Mouse (Mus musculus) ES-E14 (cell line): ENCODE results near the gene Shoc2. TPM values are rescaled to one million over a fixed set of nuclear protein-coding genes. Genes with fewer than 3 reads are reported as not detected.
A peak's percentile ranks its signal among the peaks of the same experiment; 100 is the strongest.
"Not testable (repeated sequence)": the region's sequence is repeated elsewhere in the genome, so short reads cannot be mapped to it uniquely, and the experiment has no call there.

Source experiments
- DNase-seq: peaks from one replicate; pipeline ENCODE4 v3.0.0-alpha.2; 2013; ENCODE audit warnings: low read depth, low spot score
- H3K27ac ChIP-seq: 2 replicates; pipeline ENCODE4 v1.5.1; 2012; ENCODE audit warnings: low read depth, mild to moderate bottlenecking, low read length, moderate library complexity, mixed read lengths; ENCODE audit not compliant: poor library complexity, insufficient read depth, severe bottlenecking
- H3K36me3 ChIP-seq: 2 replicates; pipeline ENCODE4 v1.6.1; 2012; ENCODE audit warnings: mild to moderate bottlenecking, low read length, moderate library complexity, mixed read lengths; ENCODE audit not compliant: control insufficient read depth, poor library complexity, insufficient read depth, severe bottlenecking
- H3K4me1 ChIP-seq, 2 experiments: fragments of 150-350 bp in 1 of 2; sonication (generic) in 1 of 2; 2 replicates each; pipeline ENCODE4 v1.6.1; 2012; ENCODE audit warnings: low read length in 2 of 2, mild to moderate bottlenecking in 1 of 2, mixed read lengths in 1 of 2; ENCODE audit not compliant: control insufficient read depth in 2 of 2, insufficient read depth in 2 of 2, poor library complexity in 1 of 2
- H3K4me3 ChIP-seq, 2 experiments: fragments of 150-350 bp in 1 of 2; sonication (generic) in 1 of 2; 2 replicates each; pipeline ENCODE4 v1.5.1; 2012; ENCODE audit warnings: low read length in 2 of 2, low read depth in 1 of 2, mild to moderate bottlenecking in 1 of 2, mixed read lengths in 1 of 2; ENCODE audit not compliant: insufficient read depth in 1 of 2, poor library complexity in 1 of 2, severe bottlenecking in 1 of 2
- H3K9ac ChIP-seq: 2 replicates; pipeline ENCODE4 v1.6.1; 2012; ENCODE audit warnings: low read depth, mild to moderate bottlenecking, low read length, mixed read lengths; ENCODE audit not compliant: poor library complexity, insufficient read depth, severe bottlenecking
- H3K9me3 ChIP-seq: fragments of 150-350 bp; sonication (generic); 2 replicates; pipeline ENCODE4 v1.6.1; 2012; ENCODE audit warnings: low read depth, mild to moderate bottlenecking, low read length; ENCODE audit not compliant: control insufficient read depth, insufficient read depth
- CHD2 ChIP-seq: IDR thresholded peaks from 2 replicates; pipeline ENCODE4 v1.6.1; 2014; ENCODE audit warnings: mild to moderate bottlenecking, low read depth, low read length, inconsistent platforms
- HCFC1 ChIP-seq: IDR thresholded peaks from 2 replicates; pipeline ENCODE4 v1.6.1; 2012; ENCODE audit warnings: low read length, inconsistent platforms, borderline replicate concordance; ENCODE audit not compliant: insufficient read depth
- MAFK ChIP-seq: IDR thresholded peaks from 2 replicates; pipeline ENCODE4 v1.6.1; 2014; ENCODE audit warnings: mild to moderate bottlenecking, low read depth, low read length, inconsistent platforms; ENCODE audit not compliant: insufficient read depth
- ZC3H11A ChIP-seq: IDR thresholded peaks from 2 replicates; pipeline ENCODE4 v1.6.1; 2012; ENCODE audit warnings: low read depth, mild to moderate bottlenecking, inconsistent platforms, low read length, borderline replicate concordance
- ZNF384 ChIP-seq: IDR thresholded peaks from 2 replicates; pipeline ENCODE4 v1.6.1; 2012; ENCODE audit warnings: low read depth, low read length, inconsistent platforms
- in situ Hi-C, 2 experiments: fragments of 600-800 bp; cut with MboI; formaldehyde crosslinking; loops; one replicate each; pipeline ENCODE4 v1.15.1; 2025; ENCODE audit warnings: low sequenced_read_pairs in 2 of 2, inconsistent platforms in 1 of 2; ENCODE audit not compliant: unreplicated experiment in 2 of 2
- total RNA-seq: library from RNA; depleted of rRNA; stranded (reverse); fragments of 300-350 nt; gene quantifications from 2 replicates; pipeline ENCODE4 v1.2.3, GENCODE M21; 2012

Shoc2 gene
- total RNA-seq, 1 experiment: 26.6 TPM

DNA sequence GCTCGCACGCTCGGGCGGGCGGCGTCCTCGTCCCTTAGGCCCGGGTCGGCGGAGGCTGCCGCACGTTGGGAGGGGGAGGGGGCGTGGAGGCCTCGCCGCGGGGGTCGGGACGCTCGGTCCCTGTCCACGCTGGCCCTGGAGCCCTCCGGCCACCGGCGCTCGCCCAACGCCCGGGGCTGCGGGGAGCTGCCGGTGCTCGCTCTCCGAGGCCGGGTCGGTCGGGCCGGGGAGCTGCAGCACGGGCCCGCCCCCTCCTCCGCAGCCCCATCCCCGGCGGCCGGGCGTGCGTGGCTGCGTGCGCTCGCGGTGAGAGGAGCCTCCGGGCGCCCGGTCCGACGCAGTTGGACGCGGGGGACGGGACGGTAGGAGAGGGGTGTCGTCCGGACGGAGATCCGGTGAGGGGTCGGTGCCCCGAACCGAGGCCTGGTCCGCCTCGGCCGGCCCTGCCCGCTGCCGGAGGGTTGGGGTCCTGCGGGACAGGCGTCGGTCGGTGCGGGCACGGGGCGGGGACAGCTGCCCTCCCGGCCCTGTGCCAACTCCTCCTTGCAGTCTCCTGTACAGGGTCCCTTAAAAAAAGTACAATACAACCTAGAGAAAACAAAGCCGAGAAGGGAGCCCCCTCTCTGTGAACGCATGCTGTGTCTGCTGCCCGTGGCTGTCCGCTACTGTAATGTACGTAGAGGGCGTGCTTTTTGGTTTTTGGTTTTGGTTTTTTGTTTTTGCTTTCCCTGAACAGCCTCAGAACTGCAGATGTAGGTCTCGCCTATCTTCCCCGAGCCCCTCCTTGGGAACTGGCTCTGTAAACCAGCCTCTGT lies 40.4 kb upstream of the Shoc2 start:
- Histone ChIP-seq H3K4me3 (peak overlapping the region; percentile 79 to 96), H3K27ac (no peak overlapping the region), H3K36me3 (no peaks in the 10 kb centered on the region), H3K9ac (peak overlapping the region; percentile 81), H3K9me3 (no peaks in the 10 kb centered on the region), H3K4me1 (no peaks in the 10 kb centered on the region)
- in situ Hi-C loops: no loop called here
- DNase-seq: no peak
- TF ChIP-seq HCFC1 (no peak), MAFK (no peak), CHD2 (no peak), ZNF384 (no peak), ZC3H11A (no peak)

- no peak for DNase-seq
- no peak overlapping the region for H3K27ac ChIP-seq
- in situ Hi-C loops: no loop called here
- TF ChIP-seq ZC3H11A: no peak
- TF ChIP-seq HCFC1: no peak
- no peak for TF ChIP-seq ZNF384
- no peak for TF ChIP-seq CHD2
- TF ChIP-seq MAFK: no peak
- H3K36me3 ChIP-seq: no peaks in the 10 kb centered on the region
- no peaks in the 10 kb centered on the region for H3K4me1 ChIP-seq
- no peaks in the 10 kb centered on the region for H3K9me3 ChIP-seq
- peak overlapping the region in 1 of 2 experiments; percentile 79; a peak in 1 of 4 replicates for H3K4me3 ChIP-seq
- no peak overlapping the region for H3K9ac ChIP-seq
Measured at GRCm38 (mm10) chr19:53904833-53905480, 39.1 kb upstream of the Shoc2 start.

DNA sequence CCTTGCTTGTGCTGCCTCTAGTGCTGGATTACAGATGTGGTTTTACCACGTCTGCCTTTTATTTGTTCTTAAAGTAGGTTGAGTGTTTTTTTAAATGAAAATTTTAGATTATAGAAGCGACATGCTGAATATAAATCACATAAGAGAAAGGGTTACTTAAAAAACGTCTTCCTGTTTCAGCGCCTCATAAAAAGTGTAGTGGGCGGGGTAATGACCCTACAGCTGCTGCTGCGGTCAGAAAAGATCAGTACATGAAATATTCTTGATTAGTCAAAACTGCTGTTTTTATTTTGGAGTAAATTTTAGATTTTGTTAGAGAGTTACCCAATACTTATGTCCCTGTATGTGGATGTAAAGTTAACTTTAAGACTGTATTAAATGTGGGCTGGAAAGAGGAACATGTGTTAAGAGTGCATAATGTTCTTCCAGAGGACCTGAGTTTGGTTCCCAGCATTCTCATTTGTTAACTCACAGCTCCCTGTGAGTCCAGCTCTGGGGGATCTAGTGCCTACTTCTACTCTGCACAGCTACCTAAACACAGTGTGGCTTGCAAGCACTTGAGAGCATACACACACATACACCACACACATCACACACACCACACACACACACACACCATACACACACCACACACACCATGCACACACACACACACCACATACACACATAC lies 37.9 kb upstream of the Shoc2 start:
- Histone ChIP-seq H3K9me3 (no peaks in the 10 kb centered on the region), H3K4me3 (no peak overlapping the region), H3K4me1 (no peaks in the 10 kb centered on the region), H3K9ac (no peak overlapping the region), H3K36me3 (no peaks in the 10 kb centered on the region), H3K27ac (no peak overlapping the region)
- no peak for DNase-seq
- in situ Hi-C loops: no loop called here
- no peak for TF ChIP-seq MAFK
- TF ChIP-seq ZNF384: no peak
- no peak for TF ChIP-seq HCFC1
- no peak for TF ChIP-seq CHD2
- no peak for TF ChIP-seq ZC3H11A

DNA sequence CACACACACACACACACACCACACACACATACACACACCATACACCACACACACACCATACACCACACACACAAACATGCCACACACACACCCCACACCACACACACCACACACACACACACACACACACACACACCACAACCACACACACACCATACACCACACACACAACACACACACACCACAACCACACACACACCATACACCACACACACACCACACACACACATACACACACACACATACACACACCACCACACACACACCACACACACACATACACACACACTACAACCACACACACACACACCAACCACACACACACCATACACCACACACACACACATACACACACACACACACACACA lies 37.4 kb upstream of the Shoc2 start:
- H3K9me3 ChIP-seq, H3K27ac ChIP-seq, DNase-seq, H3K9ac ChIP-seq, H3K36me3 ChIP-seq, H3K4me1 ChIP-seq, in situ Hi-C loops, H3K4me3 ChIP-seq: not testable (repeated sequence)
